Mouse (Mus musculus) limb, embryonic 15.5 days (tissue): ENCODE measurements around the gene Mras. TPM values are rescaled to one million over a fixed set of nuclear protein-coding genes. Genes with fewer than 3 reads are reported as not detected.

ENCODE experiments used
- ATAC-seq: fragments of 200-750 bp; cut with Nextera tagmentation; 2 replicates; pipeline ENCODE4 v1.8.0; 2017; ENCODE audit warnings: low read depth, moderate TSS enrichment; ENCODE audit not compliant: insufficient number of reproducible peaks, low FRiP score, low TSS enrichment
- H3K27ac ChIP-seq: fragments of 300-500 bp; sonication (generic); 2 replicates; pipeline ENCODE4 v1.5.1; 2015; ENCODE audit warnings: moderate library complexity, mild to moderate bottlenecking, inconsistent platforms
- H3K27me3 ChIP-seq: fragments of 300-500 bp; sonication (generic); 2 replicates; pipeline ENCODE4 v1.6.1; 2015; ENCODE audit warnings: inconsistent platforms
- H3K36me3 ChIP-seq: fragments of 300-500 bp; sonication (generic); 2 replicates; pipeline ENCODE4 v1.6.1; 2015; ENCODE audit warnings: inconsistent platforms
- H3K4me1 ChIP-seq: fragments of 300-500 bp; sonication (generic); 2 replicates; pipeline ENCODE4 v1.6.1; 2015; ENCODE audit warnings: inconsistent platforms
- H3K4me2 ChIP-seq: fragments of 300-500 bp; sonication (generic); 2 replicates; pipeline ENCODE4 v1.6.1; 2015; ENCODE audit warnings: mild to moderate bottlenecking, inconsistent platforms
- H3K4me3 ChIP-seq: fragments of 300-500 bp; sonication (generic); 2 replicates; pipeline ENCODE4 v1.5.1; 2015; ENCODE audit warnings: mild to moderate bottlenecking, inconsistent platforms
- H3K9ac ChIP-seq: fragments of 300-500 bp; sonication (generic); 2 replicates; pipeline ENCODE4 v1.6.1; 2015; ENCODE audit warnings: inconsistent platforms
- H3K9me3 ChIP-seq: fragments of 300-500 bp; sonication (generic); 2 replicates; pipeline ENCODE4 v1.6.1; 2016; ENCODE audit warnings: inconsistent platforms
- WGBS: fragments of 180-500 bp; shearing (Covaris S2); methylation state at CpG from one replicate; pipeline ENCODE4 v1.1.7; 2015; 5-methylcytosine and 5-hydroxymethylcytosine counted together
- polyA plus RNA-seq: library from polyadenylated mRNA; unstranded; fragments of >200 nt; fragmentation: Nextera tagmentation; extraction: Ambion mirVana; gene quantifications from 2 replicates; pipeline ENCODE4 v1.2.1, GENCODE M21; 2015

The Mras gene
- polyA plus RNA-seq, 1 experiment from 2014 or later, result 27.7 TPM

DNA sequence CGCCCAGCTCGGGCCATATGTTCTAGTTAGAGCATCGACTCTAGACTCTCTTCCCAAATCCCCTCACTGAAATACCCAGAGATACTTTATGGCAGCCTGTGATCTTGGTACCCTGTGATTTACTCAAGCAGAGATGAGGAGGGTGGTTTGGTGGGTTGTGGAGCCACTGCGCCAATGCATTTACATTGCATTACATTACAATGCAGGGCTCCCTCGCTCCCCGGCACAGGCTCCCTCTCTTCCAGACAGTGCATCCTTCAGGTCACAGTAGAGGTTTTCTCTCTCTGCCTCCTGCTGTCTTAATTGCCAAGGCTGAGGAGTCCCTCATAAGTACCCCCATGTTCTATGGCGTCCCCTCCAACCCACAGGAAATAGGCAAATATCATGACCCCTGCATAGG lies 68.8 kb downstream of the Mras start:
- no peaks in the 10 kb centered on the region for H3K27me3 ChIP-seq
- 65% methylated on average over 7 of the region's 7 CpGs for WGBS
- no peaks in the 10 kb centered on the region for H3K9me3 ChIP-seq
- no peak overlapping the region for H3K27ac ChIP-seq
- no peak overlapping the region for H3K4me3 ChIP-seq
- no peak for ATAC-seq
- H3K36me3 ChIP-seq, result no peaks in the 10 kb centered on the region
- no peaks in the 10 kb centered on the region for H3K4me1 ChIP-seq
- H3K9ac ChIP-seq, result no peak overlapping the region
- no peak overlapping the region for H3K4me2 ChIP-seq

- Histone ChIP-seq H3K36me3 (no peaks in the 10 kb centered on the region), H3K27ac (no peak overlapping the region), H3K27me3 (0 out of 2 replicates have a peak, but pooled peaks cover 2% of the 10 kb centered on the region), H3K4me3 (no peak overlapping the region), H3K9me3 (no peaks in the 10 kb centered on the region), H3K9ac (no peak overlapping the region), H3K4me2 (no peak overlapping the region), H3K4me1 (no peaks in the 10 kb centered on the region)
- 71% methylated on average over 3 of the region's 3 CpGs for WGBS
- no peak for ATAC-seq
Observed at GRCm38 (mm10) chr9:99365906-99366305, 71.3 kb downstream of the Mras start.

DNA sequence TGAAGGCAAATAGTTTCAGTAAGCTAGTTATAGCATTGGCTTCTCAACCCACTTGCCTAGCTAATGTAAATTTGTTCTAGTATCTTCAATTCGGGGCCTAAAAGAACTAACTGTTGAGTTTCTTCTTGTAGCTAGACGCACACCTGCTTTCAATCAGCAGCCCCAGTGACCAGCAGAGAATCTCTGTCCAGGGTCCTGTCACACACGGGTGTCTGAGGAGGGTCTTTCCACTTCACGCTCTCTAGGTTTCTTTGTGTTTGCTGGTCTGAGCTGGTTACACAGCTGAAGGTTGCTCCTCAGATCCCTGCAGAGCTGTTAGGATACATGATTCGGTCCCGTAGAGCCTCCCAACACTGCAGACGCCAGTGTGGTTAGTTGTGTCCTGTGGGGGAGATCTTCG lies 74.1 kb downstream of the Mras start:
- H3K4me2 ChIP-seq, result no peak overlapping the region
- no peak overlapping the region for H3K9ac ChIP-seq
- no peaks in the 10 kb centered on the region for H3K9me3 ChIP-seq
- H3K27me3 ChIP-seq, result peaks cover 23% of the 10 kb centered on the region
- no peak for ATAC-seq
- no peak overlapping the region for H3K4me3 ChIP-seq
- no peak overlapping the region for H3K27ac ChIP-seq
- H3K4me1 ChIP-seq, result peaks cover 6% of the 10 kb centered on the region
- no peaks in the 10 kb centered on the region for H3K36me3 ChIP-seq
- WGBS, result 51% methylated on average over 8 of the region's 8 CpGs

GRCm38 (mm10) chr9:99361946-99362345 lies 75.2 kb downstream of the Mras start:
- H3K4me1 ChIP-seq, result peaks cover 17% of the 10 kb centered on the region
- no peak overlapping the region for H3K4me3 ChIP-seq
- peaks cover 34% of the 10 kb centered on the region for H3K27me3 ChIP-seq
- no peak overlapping the region for H3K27ac ChIP-seq
- no peak for ATAC-seq
- no peaks in the 10 kb centered on the region for H3K36me3 ChIP-seq
- no peaks in the 10 kb centered on the region for H3K9me3 ChIP-seq
- 73% methylated on average over 9 of the region's 9 CpGs for WGBS
- no peak overlapping the region for H3K9ac ChIP-seq
- H3K4me2 ChIP-seq, result no peak overlapping the region

- Histone ChIP-seq H3K9ac (no peak overlapping the region), H3K9me3 (no peaks in the 10 kb centered on the region), H3K4me1 (peaks cover 17% of the 10 kb centered on the region), H3K4me2 (no peak overlapping the region), H3K27ac (no peak overlapping the region), H3K36me3 (no peaks in the 10 kb centered on the region), H3K27me3 (peaks cover 54% of the 10 kb centered on the region), H3K4me3 (no peak overlapping the region)
- no peak for ATAC-seq
- WGBS, result 89% methylated on average over 15 of the region's 15 CpGs
Observed at GRCm38 (mm10) chr9:99359012-99359411, 78.2 kb downstream of the Mras start.

DNA sequence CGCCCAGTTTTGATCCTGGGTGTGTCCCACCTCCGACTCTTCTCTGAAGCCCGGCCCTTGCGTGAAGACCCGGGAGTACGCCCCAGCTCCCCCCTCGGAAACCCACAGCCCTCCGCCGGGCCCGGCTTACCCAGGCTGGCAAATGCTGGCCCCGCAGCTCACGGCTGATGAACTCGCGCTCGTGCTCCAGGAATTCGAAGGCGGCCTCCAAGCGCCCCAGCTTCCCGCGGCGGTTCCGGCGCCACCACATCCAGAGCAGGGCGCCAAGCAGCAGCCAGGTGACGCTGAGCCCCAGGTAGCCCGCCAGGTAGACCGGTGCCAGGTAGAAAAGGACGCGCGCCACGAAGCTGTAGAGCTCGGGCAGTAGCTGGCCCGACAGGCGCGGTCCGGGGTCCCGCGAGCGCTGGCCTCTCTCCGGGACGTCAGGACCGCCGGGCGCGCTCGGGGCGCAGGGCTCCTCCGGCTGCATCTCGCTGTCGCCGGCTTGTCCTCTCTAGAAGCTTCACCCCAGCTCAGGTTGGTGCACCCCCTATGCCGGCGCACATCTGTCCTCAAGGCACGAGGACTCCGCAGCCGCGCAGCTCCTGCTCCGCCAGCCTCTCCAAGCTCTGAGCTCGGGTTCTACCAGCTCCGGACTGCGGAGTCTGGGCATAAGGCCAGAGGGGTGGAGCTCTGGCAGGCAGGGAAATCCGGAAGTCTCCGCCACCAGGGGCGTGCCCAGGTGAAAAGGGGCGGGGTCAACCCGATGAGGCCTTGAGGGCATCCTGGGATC lies 79.1 kb downstream of the Mras start, which contains the start of gene Esyt3:
Gene Esyt3, minus strand, starts transcription at position 637 of the 772 bp plus-strand sequence.
- H3K27ac ChIP-seq, result no peak within 1 kb of the TSS
- WGBS, result under 1% methylated on average over 65 of the region's 66 CpGs
- H3K27me3 ChIP-seq, result peaks cover 54% of the 10 kb centered on the region
- peak within 1 kb of the TSS; percentile 99 for H3K4me2 ChIP-seq
- ATAC-seq, result no peak
- 0 out of 2 replicates have a peak within 1 kb of the TSS, but pooled peaks have one; percentile 23 for H3K9ac ChIP-seq
- H3K4me3 ChIP-seq, result peak within 1 kb of the TSS; percentile 47
- H3K4me1 ChIP-seq, result peaks cover 17% of the 10 kb centered on the region
- H3K36me3 ChIP-seq, result no peaks in the 10 kb centered on the region
- no peaks in the 10 kb centered on the region for H3K9me3 ChIP-seq

- peak overlapping the region; percentile 99 for H3K4me2 ChIP-seq
- H3K4me1 ChIP-seq, result peaks cover 17% of the 10 kb centered on the region
- H3K27ac ChIP-seq, result no peak overlapping the region
- peak overlapping the region; percentile 47 for H3K4me3 ChIP-seq
- WGBS, result 4% methylated on average over 19 of the region's 19 CpGs
- H3K36me3 ChIP-seq, result no peaks in the 10 kb centered on the region
- 0 out of 2 replicates have a peak overlapping the region, but pooled peaks have one; percentile 23 for H3K9ac ChIP-seq
- no peaks in the 10 kb centered on the region for H3K9me3 ChIP-seq
- ATAC-seq, result no peak
- H3K27me3 ChIP-seq, result peaks cover 54% of the 10 kb centered on the region
Observed at GRCm38 (mm10) chr9:99357561-99357920, 79.6 kb downstream of the Mras start.

- Histone ChIP-seq H3K4me2 (no peak overlapping the region), H3K27ac (no peak overlapping the region), H3K4me3 (no peak overlapping the region), H3K27me3 (peaks cover 52% of the 10 kb centered on the region), H3K9ac (no peak overlapping the region), H3K36me3 (no peaks in the 10 kb centered on the region), H3K9me3 (no peaks in the 10 kb centered on the region), H3K4me1 (peaks cover 19% of the 10 kb centered on the region)
- no peak for ATAC-seq
- WGBS, result 38% methylated on average over 5 of the region's 5 CpGs
Observed at GRCm38 (mm10) chr9:99355971-99356370, 81.2 kb downstream of the Mras start.

GRCm38 (mm10) chr9:99354796-99355195 lies 82.4 kb downstream of the Mras start:
- H3K36me3 ChIP-seq, result no peaks in the 10 kb centered on the region
- no peak for ATAC-seq
- no peak overlapping the region for H3K4me3 ChIP-seq
- H3K4me2 ChIP-seq, result no peak overlapping the region
- H3K27ac ChIP-seq, result no peak overlapping the region
- no peaks in the 10 kb centered on the region for H3K9me3 ChIP-seq
- 61% methylated on average over 5 of the region's 5 CpGs for WGBS
- H3K9ac ChIP-seq, result no peak overlapping the region
- peaks cover 19% of the 10 kb centered on the region for H3K4me1 ChIP-seq
- H3K27me3 ChIP-seq, result peaks cover 47% of the 10 kb centered on the region

GRCm38 (mm10) chr9:99353390-99353789 lies 83.8 kb downstream of the Mras start:
- Histone ChIP-seq H3K4me3 (no peak overlapping the region), H3K4me2 (no peak overlapping the region), H3K27me3 (peaks cover 34% of the 10 kb centered on the region), H3K4me1 (peaks cover 16% of the 10 kb centered on the region), H3K27ac (no peak overlapping the region), H3K9me3 (no peaks in the 10 kb centered on the region), H3K36me3 (no peaks in the 10 kb centered on the region), H3K9ac (no peak overlapping the region)
- 61% methylated on average over 6 of the region's 6 CpGs for WGBS
- no peak for ATAC-seq

- Histone ChIP-seq H3K27ac (no peak overlapping the region), H3K36me3 (no peaks in the 10 kb centered on the region), H3K4me1 (peaks cover 12% of the 10 kb centered on the region), H3K4me3 (no peak overlapping the region), H3K9me3 (no peaks in the 10 kb centered on the region), H3K9ac (no peak overlapping the region), H3K27me3 (peaks cover 30% of the 10 kb centered on the region), H3K4me2 (no peak overlapping the region)
- no peak for ATAC-seq
- 59% methylated on average over 4 of the region's 4 CpGs for WGBS
Observed at GRCm38 (mm10) chr9:99352964-99353363, 84.2 kb downstream of the Mras start.

DNA sequence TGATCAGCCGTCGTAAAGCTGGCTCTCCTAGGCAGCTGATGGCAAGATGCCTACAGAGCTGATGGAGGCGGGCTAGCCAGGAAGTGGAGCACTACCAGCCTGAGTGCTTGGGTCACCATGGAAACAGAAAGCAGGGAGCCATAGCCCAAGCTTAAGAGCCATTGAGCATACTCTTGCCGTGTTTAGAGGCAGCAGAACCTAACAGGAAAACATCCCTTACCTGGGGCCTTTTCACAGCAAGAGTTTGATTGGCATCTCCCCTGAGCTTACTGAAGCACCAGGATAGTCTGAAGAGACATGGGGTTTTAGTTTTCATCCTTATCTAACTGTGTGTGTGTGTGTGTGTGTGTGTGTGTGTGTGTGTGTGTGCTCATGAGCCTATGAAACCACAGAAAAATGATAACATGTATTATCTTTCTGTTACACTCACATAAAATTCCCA lies 91.8 kb downstream of the Mras start:
- no peak for ATAC-seq
- H3K9ac ChIP-seq, result no peak overlapping the region
- no peak overlapping the region for H3K27ac ChIP-seq
- WGBS, result 31% methylated on average over 4 of the region's 4 CpGs
- no peaks in the 10 kb centered on the region for H3K9me3 ChIP-seq
- no peak overlapping the region for H3K4me2 ChIP-seq
- no peaks in the 10 kb centered on the region for H3K36me3 ChIP-seq
- H3K27me3 ChIP-seq, result no peaks in the 10 kb centered on the region
- no peaks in the 10 kb centered on the region for H3K4me1 ChIP-seq
- no peak overlapping the region for H3K4me3 ChIP-seq
